In the genomic region with DNA sequence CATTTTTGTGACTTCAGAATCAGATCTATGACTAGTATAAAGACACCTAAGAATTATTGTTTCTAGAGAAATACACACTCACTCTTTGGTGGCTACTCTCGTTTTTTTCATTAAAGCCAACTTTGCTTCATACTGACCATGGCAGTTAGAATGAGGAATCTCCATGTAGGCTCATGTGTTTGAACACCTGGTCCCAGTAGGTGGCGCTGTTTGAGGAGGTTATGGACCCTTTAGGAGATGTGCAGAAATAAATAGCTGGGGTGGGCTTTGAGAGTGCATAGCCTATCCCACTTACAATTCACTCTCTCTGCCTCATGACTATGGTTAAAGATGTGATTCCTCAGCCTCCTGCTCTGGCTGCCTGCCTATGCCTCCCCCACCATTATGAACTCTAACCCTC, we compare ENCODE assay signal across 8 mouse cellular contexts.
DNase-seq lines count a peak whose midpoint lies in the region; TF ChIP-seq lines count a peak whose summit lies in the region.
"Had no signal": no experiment of that assay in that cellular context is flagged by ENCODE, and none has a peak within 500 bp of the region (broad histone marks: within the 10 kb centered on the region; RNA-seq: fewer than 3 reads in every experiment).

No protein-coding gene starts in this region.

- DNase-seq in layer of hippocampus, adult 11-12 months (ENCODE audit: low spot score) = peak; percentile 30
- no peak for DNase-seq in layer of hippocampus, adult 8-10 months (ENCODE audit: low spot score in 2 of 2)
- DNase-seq in ZHBTc4 (ENCODE audit: low read depth, low spot score) = peak; percentile 49
- peak; percentile 41 for DNase-seq in c-Kit-positive CD71-negative TER-119-negative erythroid progenitor cells, embryonic 14.5 days (ENCODE audit: low read depth)
- peak; percentile 4 for DNase-seq in liver, adult 2 months (ENCODE audit: extremely low read depth, low read depth, low spot score)
- no peak for DNase-seq in spleen, adult 18-20 months
- DNase-seq in right cerebral cortex, adult 18-20 months = no peak

- no peaks in the 10 kb centered on the region for H3K27me3 ChIP-seq in liver, adult 2 months (ENCODE audit: control insufficient read depth, insufficient read depth, low read length)
- H3K27me3 ChIP-seq: midbrain, embryonic 12.5 days had no signal

- H3K36me3 ChIP-seq in liver, adult 2 months (ENCODE audit: control insufficient read depth, insufficient read depth, low read length) = no peaks in the 10 kb centered on the region
- H3K36me3 ChIP-seq: midbrain, embryonic 12.5 days had no signal

- TF ChIP-seq POLR2A in liver, adult 2 months (IDR thresholded peaks at IDR 0.05; ENCODE audit: extremely low read depth, insufficient read depth, low read length) = no peak

- 20% methylated on average over 2 of the region's 2 CpGs for WGBS in liver, adult 2 months

- H3K27ac ChIP-seq in liver, adult 2 months (replicated peaks; ENCODE audit: insufficient read depth, low read depth, low read length) = no peak overlapping the region
- H3K27ac ChIP-seq: midbrain, embryonic 12.5 days had no signal

- no peaks in the 10 kb centered on the region for H3K4me1 ChIP-seq in liver, adult 2 months (ENCODE audit: control insufficient read depth, insufficient read depth, low read length)
- H3K4me1 ChIP-seq: midbrain, embryonic 12.5 days had no signal

- H3K9ac ChIP-seq in liver, adult 2 months (ENCODE audit: low read depth, low read length) = no peak overlapping the region
- H3K9ac ChIP-seq: midbrain, embryonic 12.5 days had no signal

- no peak for TF ChIP-seq CTCF in liver, adult 2 months (IDR thresholded peaks at IDR 0.05; ENCODE audit: low read depth, low read length)

- no peak overlapping the region for H3K4me3 ChIP-seq in liver, adult 2 months (ENCODE audit: insufficient read depth, low read depth, low read length)
- H3K4me3 ChIP-seq: midbrain, embryonic 12.5 days had no signal

- H3K79me2 ChIP-seq in liver, adult 2 months (ENCODE audit: control insufficient read depth, insufficient read depth, low read length) = no peaks in the 10 kb centered on the region

Comparison
In these comparisons a context has a peak if more than half of its experiments do, and no peak if none do; other contexts are left out.
1. DNase-seq: peak in layer of hippocampus, adult 11-12 months (single experiment), ZHBTc4 (single experiment), c-Kit-positive CD71-negative TER-119-negative erythroid progenitor cells, embryonic 14.5 days (single experiment) and liver, adult 2 months (single experiment); none in layer of hippocampus, adult 8-10 months (0 of 2), spleen, adult 18-20 months (0 of 2) and right cerebral cortex, adult 18-20 months (single experiment).